Mouse (Mus musculus): Measurements from ENCODE around the gene Prx. TPM values are rescaled to one million over a fixed set of nuclear protein-coding genes. Genes with fewer than 3 reads are reported as not detected.

Gene Prx
- polyA plus RNA-seq, 1 experiment from 2014 or later: 5.2 TPM

DNA sequence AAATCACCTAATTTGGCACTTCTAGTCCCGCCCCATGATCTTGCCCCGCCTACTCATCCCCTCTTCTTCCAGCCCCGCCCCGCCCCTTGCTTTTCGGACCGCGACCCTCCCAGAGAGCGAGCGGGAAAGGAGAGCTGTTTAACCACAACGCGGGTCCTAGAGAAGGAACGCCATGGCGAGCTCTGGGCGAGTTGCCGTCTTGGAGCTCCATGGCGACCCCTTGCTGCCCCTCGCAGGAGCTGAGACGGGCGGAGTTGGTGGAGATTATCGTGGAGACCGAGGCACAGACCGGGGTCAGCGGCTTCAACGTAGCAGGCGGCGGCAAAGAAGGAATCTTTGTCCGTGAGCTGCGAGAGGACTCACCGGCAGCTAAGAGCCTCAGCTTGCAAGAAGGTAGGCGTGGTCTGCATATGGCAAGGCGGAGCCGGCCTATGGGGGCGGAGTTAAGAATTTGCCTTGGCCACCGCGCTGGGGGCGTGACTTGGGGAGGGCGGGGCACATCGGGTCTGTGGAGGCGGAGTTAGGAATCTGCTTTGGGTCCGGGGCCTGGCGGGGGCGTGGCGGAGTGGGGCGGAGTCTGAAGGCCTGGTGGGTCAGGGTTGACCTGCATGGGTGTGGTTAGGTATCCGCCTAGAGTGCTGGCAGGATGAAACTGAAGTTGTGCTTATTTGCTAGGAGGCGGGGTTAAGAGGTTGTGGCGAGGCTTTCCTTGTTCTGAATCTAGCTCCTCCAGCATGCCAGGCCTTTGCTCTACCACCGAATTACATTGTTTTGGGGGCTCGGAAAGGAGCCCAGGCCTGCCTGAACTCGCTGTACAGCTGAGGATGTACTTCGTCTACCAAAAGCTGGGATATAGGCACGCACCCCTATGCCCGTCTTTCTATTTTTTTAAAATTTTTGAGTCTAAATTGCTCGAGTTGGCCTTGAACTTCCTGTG is 8.9 kb downstream of the Prx start:
- Histone ChIP-seq H3K27ac (peak overlapping the region; percentile 99), H3K4me3 (peak overlapping the region; percentile 59), H3K4me2 (replicated peaks) (peak overlapping the region; percentile 63), H3K9ac (peak overlapping the region; percentile 75), H3K36me3 (no peaks in the 10 kb centered on the region), H3K9me3 (no peaks in the 10 kb centered on the region), H3K27me3 (no peaks in the 10 kb centered on the region), H3K4me1 (peaks cover 18% of the 10 kb centered on the region)
- under 1% methylated on average over 54 of the region's 54 CpGs for WGBS
- peak; percentile 90 for ATAC-seq (ENCODE audit: low FRiP score, low read depth)

DNA sequence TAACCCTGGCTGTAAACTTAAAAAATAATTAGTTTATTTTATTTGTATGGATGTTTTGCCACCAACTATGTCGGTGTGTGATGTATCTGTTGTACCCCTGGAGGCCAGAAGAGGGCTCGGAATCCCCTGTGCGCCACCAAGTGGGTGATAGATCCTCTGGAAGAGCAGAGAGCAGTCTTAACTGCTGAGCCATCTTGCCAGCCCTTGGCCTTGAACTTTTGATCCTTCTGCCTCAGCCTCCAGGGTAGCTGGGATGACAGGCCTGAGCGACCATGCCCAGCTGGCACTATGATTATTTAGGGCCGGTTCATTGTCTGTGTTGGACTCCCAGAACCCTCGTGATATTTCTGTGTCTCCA is 9.5 kb downstream of the Prx start:
- no peaks in the 10 kb centered on the region for H3K9me3 ChIP-seq
- WGBS: 21% methylated on average over 6 of the region's 6 CpGs
- ATAC-seq (ENCODE audit: low FRiP score, low read depth): peak; percentile 10; the same call in 1 of the 2 replicates
- no peak overlapping the region for H3K9ac ChIP-seq
- H3K27ac ChIP-seq: peak overlapping the region; percentile 72; the same call in 1 of the 2 replicates
- H3K27me3 ChIP-seq: no peaks in the 10 kb centered on the region
- peaks cover 18% of the 10 kb centered on the region for H3K4me1 ChIP-seq
- peak overlapping the region; percentile 59 for H3K4me3 ChIP-seq
- peak overlapping the region; percentile 63 for H3K4me2 ChIP-seq (replicated peaks)
- no peaks in the 10 kb centered on the region for H3K36me3 ChIP-seq

DNA sequence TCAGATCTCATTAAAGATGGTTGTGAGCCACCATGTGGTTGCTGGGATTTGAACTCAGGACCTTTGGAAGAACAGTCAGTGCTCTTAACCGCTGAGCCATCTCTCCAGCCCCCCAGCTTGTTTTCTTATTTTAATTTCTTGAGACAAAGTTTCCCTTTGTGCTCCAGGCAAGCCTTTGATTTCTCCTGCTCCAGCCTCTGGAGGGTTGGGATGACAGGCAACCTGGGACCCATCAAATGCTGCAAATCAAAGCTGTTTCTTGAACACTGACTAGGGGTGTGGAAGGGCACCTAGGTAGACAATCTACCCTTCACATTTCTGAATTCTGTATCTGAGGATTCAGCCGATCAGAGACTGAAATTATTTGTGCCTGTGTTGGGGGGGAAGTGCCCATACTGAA is 11.7 kb downstream of the Prx start:
- Histone ChIP-seq H3K9ac (no peak overlapping the region), H3K4me3 (no peak overlapping the region), H3K4me1 (peaks cover 18% of the 10 kb centered on the region), H3K27me3 (no peaks in the 10 kb centered on the region), H3K4me2 (replicated peaks) (no peak overlapping the region), H3K27ac (no peak overlapping the region), H3K9me3 (no peaks in the 10 kb centered on the region), H3K36me3 (no peaks in the 10 kb centered on the region)
- no peak for ATAC-seq (ENCODE audit: low FRiP score, low read depth)
- WGBS: 91% methylated on average over 2 of the region's 2 CpGs

DNA sequence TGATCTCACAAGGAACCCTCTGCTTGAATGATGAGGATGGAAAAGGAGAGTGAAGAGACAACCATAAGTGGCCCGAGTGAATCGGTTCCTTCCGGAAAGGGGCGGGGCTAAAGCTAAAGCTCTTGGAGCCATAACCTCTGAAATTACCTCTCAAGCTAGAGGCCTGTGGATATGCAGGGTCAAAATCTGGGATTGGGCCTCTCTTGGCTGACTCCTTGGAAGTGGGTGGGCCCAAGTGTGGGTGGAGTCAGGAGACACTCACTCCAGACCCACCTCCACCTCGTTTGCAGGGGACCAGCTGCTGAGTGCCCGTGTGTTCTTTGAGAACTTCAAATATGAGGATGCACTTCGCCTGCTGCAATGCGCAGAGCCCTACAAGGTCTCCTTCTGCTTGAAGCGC is 15.8 kb downstream of the Prx start:
- WGBS: 64% methylated on average over 9 of the region's 9 CpGs
- no peak for ATAC-seq (ENCODE audit: low FRiP score, low read depth)

DNA sequence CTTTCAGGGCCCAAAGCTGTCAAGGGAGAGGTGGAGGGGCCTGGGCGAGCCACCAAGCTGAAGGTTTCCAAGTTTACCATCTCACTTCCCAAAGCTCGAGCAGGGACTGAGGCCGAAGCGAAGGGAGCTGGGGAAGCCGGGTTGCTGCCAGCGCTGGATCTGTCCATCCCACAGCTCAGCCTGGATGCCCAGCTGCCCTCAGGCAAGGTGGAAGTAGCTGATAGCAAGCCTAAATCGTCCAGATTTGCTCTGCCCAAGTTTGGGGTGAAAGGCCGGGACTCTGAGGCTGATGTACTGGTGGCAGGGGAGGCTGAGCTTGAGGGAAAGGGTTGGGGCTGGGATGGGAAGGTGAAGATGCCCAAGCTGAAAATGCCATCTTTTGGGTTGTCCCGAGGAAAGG is 19.2 kb downstream of the Prx start:
- no peak for ATAC-seq (ENCODE audit: low FRiP score, low read depth)
- Histone ChIP-seq H3K9ac (no peak overlapping the region), H3K4me3 (no peak overlapping the region), H3K9me3 (no peaks in the 10 kb centered on the region), H3K27ac (no peak overlapping the region), H3K4me1 (no peaks in the 10 kb centered on the region), H3K27me3 (no peaks in the 10 kb centered on the region), H3K4me2 (replicated peaks) (no peak overlapping the region), H3K36me3 (peaks cover 28% of the 10 kb centered on the region)
- 84% methylated on average over 9 of the region's 9 CpGs for WGBS

More for the DNA sequence above, 15.8 kb downstream of the Prx start:
- H3K4me2 ChIP-seq (replicated peaks): no peak overlapping the region
- H3K4me1 ChIP-seq: no peaks in the 10 kb centered on the region
- H3K4me3 ChIP-seq: no peak overlapping the region
- no peaks in the 10 kb centered on the region for H3K27me3 ChIP-seq
- peaks cover 27% of the 10 kb centered on the region for H3K36me3 ChIP-seq
- no peak overlapping the region for H3K9ac ChIP-seq
- no peaks in the 10 kb centered on the region for H3K9me3 ChIP-seq
- no peak overlapping the region for H3K27ac ChIP-seq

DNA sequence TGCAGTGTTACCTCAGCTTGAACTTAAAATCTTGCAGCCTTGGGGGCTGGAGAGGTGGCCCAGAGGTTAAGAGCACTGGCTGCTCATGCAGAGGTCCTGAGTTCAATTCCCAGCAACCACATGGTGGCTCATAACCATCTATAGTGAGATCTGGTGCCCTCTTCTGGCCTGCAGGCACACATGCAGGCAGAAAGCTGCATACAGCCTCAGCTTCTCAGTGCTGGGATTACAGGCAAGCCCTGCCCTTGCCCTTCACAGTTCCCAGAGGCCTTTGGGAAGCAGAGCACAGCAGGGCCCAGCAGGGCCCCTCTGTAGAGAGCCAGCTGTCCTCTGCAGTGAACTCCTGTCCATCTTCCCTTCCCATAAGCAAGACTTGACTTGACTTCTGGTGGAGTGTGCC is 21.0 kb downstream of the Prx start:
- peaks cover 28% of the 10 kb centered on the region for H3K36me3 ChIP-seq
- no peak overlapping the region for H3K9ac ChIP-seq
- H3K4me2 ChIP-seq (replicated peaks): no peak overlapping the region
- H3K4me1 ChIP-seq: no peaks in the 10 kb centered on the region
- H3K4me3 ChIP-seq: no peak overlapping the region
- H3K27me3 ChIP-seq: no peaks in the 10 kb centered on the region
- no peaks in the 10 kb centered on the region for H3K9me3 ChIP-seq
- no peak for ATAC-seq (ENCODE audit: low FRiP score, low read depth)
- no peak overlapping the region for H3K27ac ChIP-seq

DNA sequence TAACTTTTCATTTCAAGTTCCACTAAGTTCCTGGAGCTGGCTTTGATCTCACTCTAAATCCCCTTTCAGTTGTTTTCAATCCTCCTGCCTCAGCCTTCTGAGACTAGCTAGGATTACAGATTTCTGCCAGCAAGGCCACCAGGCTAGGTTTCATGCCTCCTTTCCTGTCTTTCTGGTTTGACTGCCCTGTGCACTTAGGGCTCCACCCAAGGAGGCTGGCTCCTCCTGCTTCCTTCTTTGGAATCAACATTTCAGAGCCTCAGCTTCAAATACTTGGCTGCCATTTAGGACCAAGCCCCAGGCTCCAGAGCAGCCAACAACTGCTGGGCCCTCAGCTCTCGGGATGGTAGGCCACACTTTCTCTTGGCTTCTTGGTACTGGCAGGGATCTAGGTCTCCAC is 21.5 kb downstream of the Prx start:
- peaks cover 28% of the 10 kb centered on the region for H3K36me3 ChIP-seq
- no peak overlapping the region for H3K27ac ChIP-seq
- no peaks in the 10 kb centered on the region for H3K4me1 ChIP-seq
- no peak overlapping the region for H3K4me2 ChIP-seq (replicated peaks)
- 58% methylated on average over 1 of the region's 1 CpGs for WGBS
- no peaks in the 10 kb centered on the region for H3K9me3 ChIP-seq
- H3K27me3 ChIP-seq: no peaks in the 10 kb centered on the region
- no peak for ATAC-seq (ENCODE audit: low FRiP score, low read depth)
- no peak overlapping the region for H3K4me3 ChIP-seq
- H3K9ac ChIP-seq: no peak overlapping the region

DNA sequence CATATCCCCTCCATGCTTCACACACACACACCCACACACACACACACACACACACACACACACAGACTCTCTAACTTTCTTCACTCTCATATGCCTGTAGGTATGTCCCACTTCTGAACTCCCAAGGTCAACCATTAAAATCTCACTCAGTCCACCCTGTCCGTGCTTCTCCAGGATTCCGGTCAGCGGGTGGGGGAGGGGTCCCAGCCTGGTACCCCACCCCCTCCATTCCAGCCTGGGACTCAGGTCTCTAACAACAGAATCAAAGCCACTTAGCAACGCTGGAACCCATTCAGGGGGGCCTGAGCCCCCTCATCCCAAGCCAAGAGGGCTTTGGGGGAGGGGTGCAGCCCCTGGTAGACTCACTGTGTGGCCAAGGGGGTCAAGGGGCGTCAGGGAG is 23.8 kb downstream of the Prx start, which contains the start of gene Hipk4:
Hipk4 (plus strand) TSS at position 301 of the 400 bp plus-strand sequence.
- WGBS: 66% methylated on average over 5 of the region's 5 CpGs
- Histone ChIP-seq H3K4me1 (no peaks in the 10 kb centered on the region), H3K36me3 (peaks cover 10% of the 10 kb centered on the region), H3K9ac (no peak within 1 kb of the TSS; the same call in 1 of the 2 replicates), H3K27me3 (no peaks in the 10 kb centered on the region), H3K27ac (no peak within 1 kb of the TSS), H3K9me3 (no peaks in the 10 kb centered on the region), H3K4me3 (no peak within 1 kb of the TSS), H3K4me2 (replicated peaks) (no peak within 1 kb of the TSS)
- ATAC-seq (ENCODE audit: low FRiP score, low read depth): no peak

DNA sequence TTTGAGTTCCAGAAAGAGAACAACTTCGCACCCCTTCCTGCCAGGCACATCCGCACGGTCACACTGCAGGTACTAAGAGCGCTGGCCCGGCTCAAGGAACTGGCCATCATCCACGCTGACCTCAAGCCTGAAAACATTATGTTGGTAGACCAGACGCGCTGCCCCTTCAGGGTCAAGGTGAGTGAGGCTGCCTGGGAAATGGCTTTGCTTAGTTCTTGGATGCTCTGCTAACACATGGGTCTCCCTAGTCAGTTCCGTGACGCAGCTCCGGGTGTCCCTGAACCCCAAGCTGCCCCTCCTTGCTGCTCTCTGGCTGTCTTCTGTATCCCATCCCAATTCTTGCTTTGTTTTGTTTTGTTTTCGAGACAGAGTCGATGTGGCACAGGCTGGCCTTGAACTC is 24.7 kb downstream of the Prx start:
- H3K27me3 ChIP-seq: no peaks in the 10 kb centered on the region
- H3K9me3 ChIP-seq: no peaks in the 10 kb centered on the region
- H3K4me2 ChIP-seq (replicated peaks): no peak overlapping the region
- H3K9ac ChIP-seq: no peak overlapping the region
- ATAC-seq (ENCODE audit: low FRiP score, low read depth): no peak
- H3K36me3 ChIP-seq: peaks cover 9% of the 10 kb centered on the region
- no peak overlapping the region for H3K4me3 ChIP-seq
- H3K27ac ChIP-seq: no peak overlapping the region
- 95% methylated on average over 13 of the region's 13 CpGs for WGBS
- H3K4me1 ChIP-seq: no peaks in the 10 kb centered on the region

DNA sequence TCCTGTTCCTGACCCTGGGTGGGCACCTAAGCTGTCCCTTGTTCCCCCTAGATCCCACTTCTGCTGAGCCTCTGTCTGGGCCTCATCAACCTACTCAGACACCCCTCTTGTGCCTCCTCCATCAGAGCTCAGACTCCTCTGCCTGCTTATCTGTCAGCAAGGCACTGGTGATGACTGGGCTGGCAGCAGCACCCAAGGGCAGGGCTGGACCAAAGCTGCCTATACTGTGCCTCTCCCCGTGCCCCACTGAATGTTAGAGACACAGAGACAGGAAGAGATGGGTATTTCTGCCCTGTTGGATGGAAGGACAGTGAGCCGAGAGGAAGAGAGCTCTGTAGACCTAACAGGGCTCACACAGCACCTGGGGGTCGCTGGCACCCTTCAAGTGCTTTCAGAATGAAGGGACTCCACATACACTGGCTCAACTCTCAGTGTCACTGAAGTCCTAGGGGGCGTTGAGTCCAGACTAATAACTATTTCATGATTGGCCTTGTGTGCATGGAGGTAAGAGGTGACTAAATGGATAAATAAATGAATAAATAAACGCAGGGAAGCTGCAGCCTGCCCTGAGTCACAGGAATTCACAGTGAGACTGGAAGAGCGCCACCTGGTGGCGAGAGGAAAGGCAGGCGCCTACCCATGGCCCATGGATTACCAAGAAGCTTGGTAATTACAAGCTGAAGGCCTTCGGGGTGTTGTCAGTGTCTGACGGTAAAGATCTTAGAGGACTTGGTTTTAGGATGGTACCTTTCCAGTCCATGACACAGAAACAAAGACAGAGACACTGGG is 27.1 kb downstream of the Prx start:
- WGBS: 25% methylated on average over 10 of the region's 10 CpGs
- H3K4me1 ChIP-seq: no peaks in the 10 kb centered on the region
- ATAC-seq (ENCODE audit: low FRiP score, low read depth): peak; percentile 60
- H3K27me3 ChIP-seq: no peaks in the 10 kb centered on the region
- no peak overlapping the region for H3K4me2 ChIP-seq (replicated peaks)
- peaks cover 27% of the 10 kb centered on the region for H3K36me3 ChIP-seq
- no peak overlapping the region for H3K27ac ChIP-seq
- H3K4me3 ChIP-seq: no peak overlapping the region
- H3K9ac ChIP-seq: peak overlapping the region; percentile 45; the same call in 1 of the 2 replicates
- no peaks in the 10 kb centered on the region for H3K9me3 ChIP-seq

DNA sequence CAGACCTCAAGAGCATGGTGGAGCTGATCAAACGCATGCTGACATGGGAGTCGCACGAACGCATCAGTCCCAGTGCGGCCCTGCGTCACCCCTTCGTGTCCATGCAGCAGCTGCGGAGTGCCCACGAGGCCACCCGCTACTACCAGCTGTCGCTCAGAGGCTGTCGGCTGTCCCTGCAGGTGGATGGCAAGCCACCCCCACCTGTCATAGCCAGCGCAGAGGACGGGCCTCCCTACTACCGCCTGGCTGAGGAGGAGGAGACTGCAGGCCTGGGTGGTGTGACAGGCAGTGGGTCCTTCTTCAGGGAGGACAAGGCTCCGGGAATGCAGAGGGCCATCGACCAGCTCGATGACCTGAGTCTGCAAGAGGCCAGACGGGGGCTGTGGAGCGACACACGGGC is 29.9 kb downstream of the Prx start:
- no peak overlapping the region for H3K9ac ChIP-seq
- H3K4me3 ChIP-seq: no peak overlapping the region
- H3K4me1 ChIP-seq: no peaks in the 10 kb centered on the region
- no peak overlapping the region for H3K4me2 ChIP-seq (replicated peaks)
- ATAC-seq (ENCODE audit: low FRiP score, low read depth): no peak; the same call in 1 of the 2 replicates
- 79% methylated on average over 21 of the region's 21 CpGs for WGBS
- H3K36me3 ChIP-seq: peaks cover 53% of the 10 kb centered on the region
- no peak overlapping the region for H3K27ac ChIP-seq
- no peaks in the 10 kb centered on the region for H3K9me3 ChIP-seq
- H3K27me3 ChIP-seq: no peaks in the 10 kb centered on the region

DNA sequence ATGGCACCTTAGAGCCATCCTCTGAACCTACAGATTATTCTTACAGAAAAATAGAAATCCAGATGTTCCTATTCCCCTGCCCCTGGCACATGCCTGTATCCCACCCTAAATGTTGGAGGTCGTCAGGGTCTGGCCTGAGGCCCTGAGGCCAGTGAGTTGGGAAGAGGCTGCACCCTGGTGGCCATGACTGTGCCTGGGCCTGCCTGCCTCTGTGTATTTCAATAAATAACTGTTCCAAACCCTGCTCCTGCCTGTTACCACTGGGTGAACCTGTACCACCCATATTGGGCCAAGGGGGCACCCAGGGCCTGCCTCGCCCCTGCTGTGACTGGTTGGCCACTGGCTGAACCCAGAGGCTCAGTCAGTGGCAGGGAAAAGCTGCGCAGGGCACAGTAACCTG is 31.8 kb downstream of the Prx start:
- Histone ChIP-seq H3K36me3 (peaks cover 72% of the 10 kb centered on the region), H3K4me2 (replicated peaks) (no peak overlapping the region), H3K27ac (no peak overlapping the region), H3K9ac (no peak overlapping the region), H3K4me1 (no peaks in the 10 kb centered on the region), H3K27me3 (no peaks in the 10 kb centered on the region), H3K9me3 (no peaks in the 10 kb centered on the region), H3K4me3 (no peak overlapping the region)
- no peak for ATAC-seq (ENCODE audit: low FRiP score, low read depth)
- 66% methylated on average over 3 of the region's 3 CpGs for WGBS
